Mouse (Mus musculus) embryonic facial prominence, embryonic 10.5 days (tissue): ENCODE data around the gene Fgfr2. TPM values are rescaled to one million over a fixed set of nuclear protein-coding genes. Genes with fewer than 3 reads are reported as not detected.

Source experiments
- DNase-seq: peaks from one replicate; pipeline ENCODE4 v3.0.0-alpha.2; 2017; ENCODE audit warnings: low spot score
- H3K27ac ChIP-seq: fragments of 300-500 bp; sonication (generic); replicated peaks from 2 replicates; pipeline ENCODE4 v1.5.1; 2016; ENCODE audit warnings: mild to moderate bottlenecking
- H3K27me3 ChIP-seq: fragments of 300-500 bp; sonication (generic); replicated peaks from 2 replicates; pipeline ENCODE4 v1.6.1; 2016; ENCODE audit warnings: low read depth, mild to moderate bottlenecking; ENCODE audit not compliant: poor library complexity, severe bottlenecking
- H3K36me3 ChIP-seq: fragments of 300-500 bp; sonication (generic); replicated peaks from 2 replicates; pipeline ENCODE4 v1.6.1; 2016; ENCODE audit warnings: mild to moderate bottlenecking, moderate library complexity
- H3K4me1 ChIP-seq: fragments of 300-500 bp; sonication (generic); 2 replicates; pipeline ENCODE4 v1.6.1; 2016
- H3K4me3 ChIP-seq: fragments of 300-500 bp; sonication (generic); 2 replicates; pipeline ENCODE4 v1.5.1; 2016; ENCODE audit warnings: mild to moderate bottlenecking, moderate library complexity
- H3K9me3 ChIP-seq: fragments of 300-500 bp; sonication (generic); 2 replicates; pipeline ENCODE4 v1.6.1; 2016; ENCODE audit warnings: mild to moderate bottlenecking
- WGBS: fragments of 180-500 bp; shearing (Covaris S2); methylation state at CpG from one replicate; pipeline ENCODE4 v1.1.7; 2016; 5-methylcytosine and 5-hydroxymethylcytosine counted together
- polyA plus RNA-seq: library from polyadenylated mRNA; unstranded; fragments of >200 nt; fragmentation: Nextera tagmentation; extraction: Ambion mirVana; gene quantifications from 2 replicates; pipeline ENCODE4 v1.2.1, GENCODE M21; 2016

The Fgfr2 gene
- polyA plus RNA-seq, 1 experiment from 2014 or later: 74.3 TPM

DNA sequence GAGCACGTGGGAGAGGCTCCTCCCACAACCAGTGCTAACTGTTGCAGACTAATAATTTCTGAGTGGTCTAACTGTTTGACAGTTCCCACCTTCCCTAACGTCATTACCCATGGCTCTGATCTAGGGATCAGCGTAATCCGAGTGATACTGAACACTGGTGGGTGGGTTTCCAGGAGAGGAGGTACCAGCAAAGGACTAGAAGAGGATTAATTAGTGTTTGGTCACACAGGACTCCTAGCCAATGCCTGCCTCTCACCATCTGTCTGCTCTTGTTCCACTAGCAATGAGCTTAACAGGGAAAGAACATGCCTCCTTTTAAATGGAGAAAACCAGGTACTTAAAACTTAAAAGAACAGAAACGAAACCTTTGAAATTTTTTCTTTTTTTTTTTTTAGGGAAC is 364.3 kb downstream of the Fgfr2 start:
- Histone ChIP-seq H3K9me3 (no peaks in the 10 kb centered on the region), H3K27me3 (no peaks in the 10 kb centered on the region), H3K27ac (no peak overlapping the region), H3K36me3 (peaks cover 66% of the 10 kb centered on the region), H3K4me1 (peaks cover 13% of the 10 kb centered on the region), H3K4me3 (no peak overlapping the region)
- WGBS: 85% methylated on average over 5 of the region's 5 CpGs
- DNase-seq: no peak

- H3K36me3 ChIP-seq: peaks cover 65% of the 10 kb centered on the region
- no peak for DNase-seq
- 90% methylated on average over 5 of the region's 5 CpGs for WGBS
- H3K4me3 ChIP-seq: no peak overlapping the region
- H3K9me3 ChIP-seq: no peaks in the 10 kb centered on the region
- H3K27me3 ChIP-seq: no peaks in the 10 kb centered on the region
- no peak overlapping the region for H3K27ac ChIP-seq
- H3K4me1 ChIP-seq: peaks cover 23% of the 10 kb centered on the region
These were observed 366.8 kb downstream of the Fgfr2 start for GRCm38 (mm10) chr7:132756325-132756724.

- DNase-seq: no peak
- Histone ChIP-seq H3K27ac (peak overlapping the region; percentile 74), H3K4me3 (no peak overlapping the region), H3K4me1 (peaks cover 23% of the 10 kb centered on the region), H3K9me3 (no peaks in the 10 kb centered on the region), H3K27me3 (no peaks in the 10 kb centered on the region), H3K36me3 (peaks cover 65% of the 10 kb centered on the region)
- 54% methylated on average over 3 of the region's 3 CpGs for WGBS
These were observed 368.8 kb downstream of the Fgfr2 start for GRCm38 (mm10) chr7:132754389-132754750.

DNA sequence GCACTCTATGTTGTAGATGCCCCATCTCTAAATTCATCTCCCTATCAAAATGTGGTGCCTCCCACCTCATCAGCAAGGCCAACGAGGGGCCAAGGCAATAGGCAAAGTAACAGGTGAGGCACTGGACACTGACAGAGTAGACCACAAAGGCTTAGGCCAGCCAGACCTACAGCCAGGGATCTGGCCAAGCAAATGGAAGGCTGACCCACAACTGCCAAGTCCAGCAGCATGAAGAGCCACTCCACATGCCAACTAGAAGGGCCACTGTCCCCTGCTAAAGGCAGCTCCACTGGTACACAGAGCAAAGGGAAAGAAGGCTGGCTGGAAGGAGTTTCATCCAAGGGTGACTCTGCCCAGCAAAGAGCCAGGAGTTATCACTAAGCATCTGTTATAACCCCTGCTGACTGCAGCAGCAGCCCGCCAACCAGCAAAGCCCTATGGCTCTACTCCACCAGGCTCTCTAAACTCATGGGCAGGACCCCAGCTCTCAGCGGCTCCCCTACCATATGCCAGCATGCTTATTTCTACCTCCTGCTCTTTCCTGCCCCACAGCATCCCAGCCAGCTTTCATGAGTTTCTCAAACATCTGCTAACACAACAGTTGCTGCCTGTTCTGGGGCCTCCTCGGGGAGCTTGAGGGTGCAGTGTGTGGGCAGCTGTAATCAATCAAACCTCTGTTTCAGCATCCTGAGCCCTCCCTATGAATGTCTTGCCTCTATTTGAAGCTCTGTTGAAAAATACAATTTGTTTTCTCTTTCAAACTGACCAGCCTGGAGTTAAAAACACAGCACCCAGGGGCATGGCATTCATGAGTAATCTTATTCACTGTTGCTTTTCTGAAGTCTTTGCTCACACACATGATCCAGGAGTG is 369.4 kb downstream of the Fgfr2 start:
- peaks cover 65% of the 10 kb centered on the region for H3K36me3 ChIP-seq
- H3K4me3 ChIP-seq: no peak overlapping the region; the same call in 1 of the 2 replicates
- no peaks in the 10 kb centered on the region for H3K27me3 ChIP-seq
- peak; percentile 57 for DNase-seq
- peak overlapping the region; percentile 74 for H3K27ac ChIP-seq
- no peaks in the 10 kb centered on the region for H3K9me3 ChIP-seq
- 54% methylated on average over 4 of the region's 4 CpGs for WGBS
- peaks cover 23% of the 10 kb centered on the region for H3K4me1 ChIP-seq

DNA sequence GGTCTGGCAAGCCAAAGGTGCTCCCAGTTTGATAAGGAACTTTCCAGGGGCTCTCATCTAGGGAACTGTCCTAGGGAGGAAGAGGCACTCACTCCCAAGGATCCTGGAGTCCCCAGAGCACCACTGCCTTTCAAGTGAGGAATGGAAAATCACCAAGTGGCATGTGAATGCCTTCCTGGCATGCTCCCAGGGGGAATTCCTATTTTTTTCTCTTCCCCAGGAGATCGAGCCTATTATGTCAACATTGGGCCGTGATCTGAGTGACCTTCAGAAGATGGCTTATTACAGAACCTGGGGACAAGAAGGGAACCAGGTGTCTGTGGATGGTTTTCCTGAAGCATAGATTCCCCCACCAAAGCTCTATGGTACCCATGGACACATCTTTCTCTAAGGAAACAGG is 371.4 kb downstream of the Fgfr2 start:
- Histone ChIP-seq H3K9me3 (no peaks in the 10 kb centered on the region), H3K4me1 (peaks cover 23% of the 10 kb centered on the region), H3K27me3 (no peaks in the 10 kb centered on the region), H3K27ac (0 out of 2 replicates have a peak overlapping the region, but pooled peaks have one; percentile 6), H3K36me3 (peaks cover 64% of the 10 kb centered on the region), H3K4me3 (no peak overlapping the region)
- WGBS: 82% methylated on average over 2 of the region's 2 CpGs
- no peak for DNase-seq

DNA sequence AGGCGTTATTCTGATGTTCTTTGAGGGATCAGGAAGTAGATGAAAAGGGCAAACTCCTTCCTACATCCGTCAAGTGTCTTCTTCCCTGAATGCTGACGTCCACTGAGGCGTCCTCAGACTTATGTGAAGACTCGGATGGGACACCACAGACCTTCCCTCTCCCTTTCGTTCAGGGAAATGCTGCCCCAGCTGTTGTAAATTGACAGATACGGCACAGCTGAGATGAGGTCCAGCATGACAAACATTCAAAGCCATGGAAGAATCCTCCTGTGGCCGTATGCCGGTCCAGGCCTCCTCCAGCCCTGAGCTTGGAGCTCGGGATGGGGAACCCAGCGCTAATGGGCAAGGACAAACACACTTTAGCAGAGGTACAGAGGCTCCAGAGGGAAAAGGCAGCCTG is 373.6 kb downstream of the Fgfr2 start:
- Histone ChIP-seq H3K9me3 (no peaks in the 10 kb centered on the region), H3K27ac (no peak overlapping the region), H3K4me1 (peaks cover 21% of the 10 kb centered on the region), H3K27me3 (no peaks in the 10 kb centered on the region), H3K36me3 (peaks cover 72% of the 10 kb centered on the region), H3K4me3 (no peak overlapping the region)
- DNase-seq: no peak
- WGBS: 92% methylated on average over 11 of the region's 11 CpGs

DNA sequence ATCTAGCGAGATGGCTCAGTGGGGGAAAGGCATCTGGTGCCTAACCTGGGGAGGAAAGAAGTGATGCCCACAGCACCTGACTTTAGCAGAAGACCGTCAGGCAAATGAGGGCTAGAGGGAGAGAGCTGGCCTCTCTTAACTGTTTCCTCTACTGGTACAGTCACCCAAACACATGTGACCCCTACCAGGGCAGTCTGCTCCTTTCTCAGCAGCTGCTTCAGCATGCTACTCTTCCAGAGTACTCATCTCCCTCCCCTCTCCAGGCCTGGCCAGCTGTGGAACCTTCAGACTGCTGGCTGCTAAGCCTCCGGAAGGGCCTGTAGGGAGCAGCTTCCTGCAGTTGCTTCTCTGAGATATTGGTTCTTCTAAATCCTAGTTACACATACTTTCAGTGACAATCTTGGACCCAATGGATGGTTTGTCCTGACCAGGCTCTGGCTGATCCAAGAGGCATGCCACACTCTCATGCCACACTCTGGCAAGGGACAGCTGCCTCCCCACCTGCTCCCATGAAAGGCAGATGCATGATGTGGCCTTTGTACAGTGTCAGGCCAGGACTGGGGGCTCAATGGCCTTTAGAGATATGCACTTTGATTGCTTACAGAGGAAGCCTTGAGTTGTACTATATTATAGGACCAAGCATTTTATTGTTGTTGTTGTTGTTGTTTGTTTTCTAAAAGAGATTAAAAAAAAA is 374.9 kb downstream of the Fgfr2 start:
- peaks cover 67% of the 10 kb centered on the region for H3K36me3 ChIP-seq
- no peaks in the 10 kb centered on the region for H3K9me3 ChIP-seq
- no peak for DNase-seq
- no peak overlapping the region for H3K4me3 ChIP-seq
- peaks cover 9% of the 10 kb centered on the region; the same call in 1 of the 2 replicates for H3K4me1 ChIP-seq
- H3K27me3 ChIP-seq: no peaks in the 10 kb centered on the region
- WGBS: 83% methylated on average over 3 of the region's 3 CpGs
- no peak overlapping the region for H3K27ac ChIP-seq

- Histone ChIP-seq H3K4me3 (no peak overlapping the region), H3K36me3 (peaks cover 65% of the 10 kb centered on the region), H3K9me3 (no peaks in the 10 kb centered on the region), H3K27me3 (no peaks in the 10 kb centered on the region), H3K4me1 (peaks cover 6% of the 10 kb centered on the region; the same call in 1 of the 2 replicates), H3K27ac (no peak overlapping the region)
- WGBS: 88% methylated on average over 6 of the region's 6 CpGs
- DNase-seq: no peak
These were observed 376.1 kb downstream of the Fgfr2 start for GRCm38 (mm10) chr7:132747096-132747495.

DNA sequence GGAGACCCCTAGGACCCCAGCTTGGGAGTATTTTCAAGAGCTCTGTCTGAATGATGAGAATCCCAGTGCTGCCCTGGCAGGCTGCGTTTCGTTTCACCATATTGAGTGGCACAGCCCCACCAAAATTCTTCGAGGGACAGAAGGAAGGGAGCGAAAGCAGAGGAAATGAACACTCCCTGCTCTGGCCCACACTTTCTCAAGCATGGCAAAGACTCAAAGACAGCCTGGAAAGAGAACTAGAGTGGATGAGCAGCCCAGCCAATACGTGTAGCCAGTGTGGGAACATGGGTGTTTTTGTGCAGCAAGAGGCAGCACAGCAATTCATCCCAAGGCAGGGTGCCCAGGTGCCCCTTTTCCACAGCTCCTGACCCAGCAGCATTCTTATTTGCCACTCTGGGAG is 380.2 kb downstream of the Fgfr2 start:
- Histone ChIP-seq H3K9me3 (no peaks in the 10 kb centered on the region), H3K4me1 (peaks cover 6% of the 10 kb centered on the region; the same call in 1 of the 2 replicates), H3K4me3 (no peak overlapping the region), H3K27me3 (no peaks in the 10 kb centered on the region), H3K27ac (no peak overlapping the region), H3K36me3 (peaks cover 65% of the 10 kb centered on the region)
- 87% methylated on average over 5 of the region's 5 CpGs for WGBS
- DNase-seq: no peak

GRCm38 (mm10) chr7:132739829-132740228 is 383.3 kb downstream of the Fgfr2 start:
- H3K27ac ChIP-seq: no peak overlapping the region
- no peak overlapping the region for H3K4me3 ChIP-seq
- no peak for DNase-seq
- H3K36me3 ChIP-seq: peaks cover 52% of the 10 kb centered on the region
- H3K4me1 ChIP-seq: peaks cover 20% of the 10 kb centered on the region
- WGBS: 94% methylated on average over 6 of the region's 6 CpGs
- H3K27me3 ChIP-seq: no peaks in the 10 kb centered on the region
- H3K9me3 ChIP-seq: no peaks in the 10 kb centered on the region

GRCm38 (mm10) chr7:132738844-132739243 is 384.3 kb downstream of the Fgfr2 start:
- 94% methylated on average over 6 of the region's 6 CpGs for WGBS
- peaks cover 58% of the 10 kb centered on the region for H3K36me3 ChIP-seq

GRCm38 (mm10) chr7:132736099-132736862 is 386.9 kb downstream of the Fgfr2 start:
- DNase-seq: peak; percentile 53
- Histone ChIP-seq H3K27me3 (no peaks in the 10 kb centered on the region), H3K4me3 (no peak overlapping the region), H3K27ac (peak overlapping the region; percentile 77), H3K36me3 (peaks cover 40% of the 10 kb centered on the region), H3K4me1 (peaks cover 55% of the 10 kb centered on the region), H3K9me3 (no peaks in the 10 kb centered on the region)
- WGBS: 61% methylated on average over 17 of the region's 17 CpGs

More at GRCm38 (mm10) chr7:132738844-132739243, 384.3 kb downstream of the Fgfr2 start:
- Histone ChIP-seq H3K27me3 (no peaks in the 10 kb centered on the region), H3K4me1 (peaks cover 29% of the 10 kb centered on the region), H3K9me3 (no peaks in the 10 kb centered on the region), H3K27ac (no peak overlapping the region), H3K4me3 (no peak overlapping the region)
- DNase-seq: no peak
